Mouse (Mus musculus) liver, adult 2 months (tissue): ENCODE results near the gene D8Ertd738e.
A peak's percentile ranks its signal among the peaks of the same experiment; 100 is the strongest.

Experiments
- CTCF ChIP-seq: fragments of 200-500 bp; IDR thresholded peaks from 2 replicates; pipeline ENCODE4 v1.5.1; 2011; ENCODE audit warnings: low read depth, low read length, control low read depth
- POLR2A ChIP-seq: fragments of 200-500 bp; IDR thresholded peaks from 2 replicates; pipeline ENCODE4 v1.6.1; 2011; ENCODE audit warnings: low read length, control low read depth; ENCODE audit not compliant: insufficient read depth; ENCODE audit errors: extremely low read depth

DNA sequence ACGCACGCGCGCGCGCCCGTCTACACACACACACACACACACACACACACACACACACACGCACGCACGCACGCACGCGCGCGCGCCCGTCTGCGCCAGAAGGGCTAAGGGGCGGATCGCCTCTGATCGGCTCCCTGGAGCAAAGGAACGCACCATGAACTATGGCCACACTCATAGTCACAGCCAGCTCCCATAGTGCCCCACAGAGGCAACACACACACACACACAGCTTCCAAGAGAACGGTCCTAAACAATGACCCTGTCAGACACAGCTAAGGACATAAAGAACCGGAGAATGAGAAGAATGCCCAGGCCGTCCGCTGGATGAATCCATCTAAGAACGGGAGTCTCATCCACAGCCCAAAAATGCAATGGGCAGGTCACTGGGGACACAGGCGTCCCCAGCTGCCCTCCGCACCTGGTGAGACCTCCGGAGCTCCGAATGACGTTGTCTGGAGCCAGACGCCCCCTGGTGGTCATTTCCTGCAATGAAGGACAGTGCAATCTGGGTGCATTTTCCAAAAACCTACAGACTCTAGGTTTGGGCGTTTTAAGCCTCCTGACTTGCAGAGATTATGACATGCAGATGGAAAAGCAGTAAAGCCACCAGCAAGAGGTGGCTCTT lies 39.2 kb downstream of the D8Ertd738e start:
- peak; percentile 84 for TF ChIP-seq CTCF
- TF ChIP-seq POLR2A = no peak
